Mouse (Mus musculus) lung, postnatal 0 days (tissue): ENCODE results near the gene Cpsf4. TPM values are rescaled to one million over a fixed set of nuclear protein-coding genes. Genes with fewer than 3 reads are reported as not detected.
A peak's percentile ranks its signal among the peaks of the same experiment; 100 is the strongest.

ENCODE experiments used
- ATAC-seq: fragments of 200-750 bp; cut with Nextera tagmentation; 2 replicates; pipeline ENCODE4 v1.8.0; 2017; ENCODE audit warnings: moderate library complexity
- DNase-seq: peaks from one replicate; pipeline ENCODE4 v3.0.0-alpha.2; 2016; ENCODE audit warnings: low spot score
- H3K27ac ChIP-seq: fragments of 300-500 bp; sonication (generic); 2 replicates; pipeline ENCODE4 v1.5.1; 2014; ENCODE audit warnings: antibody characterized with exemption, mild to moderate bottlenecking, low read length, mixed read lengths
- H3K27me3 ChIP-seq: fragments of 300-500 bp; sonication (generic); replicated peaks from 2 replicates; pipeline ENCODE4 v1.6.1; 2014; ENCODE audit warnings: low read length, mixed read lengths; ENCODE audit not compliant: insufficient read depth
- H3K36me3 ChIP-seq: fragments of 300-500 bp; sonication (generic); 2 replicates; pipeline ENCODE4 v1.6.1; 2014; ENCODE audit warnings: low read length, mixed read lengths; ENCODE audit not compliant: insufficient read depth
- H3K4me1 ChIP-seq: fragments of 300-500 bp; sonication (generic); 2 replicates; pipeline ENCODE4 v1.6.1; 2014; ENCODE audit warnings: antibody characterized with exemption, low read depth, low read length, mixed read lengths; ENCODE audit not compliant: insufficient read depth
- H3K4me2 ChIP-seq: fragments of 300-500 bp; sonication (generic); replicated peaks from 2 replicates; pipeline ENCODE4 v1.6.1; 2014; ENCODE audit warnings: low read depth, mild to moderate bottlenecking, low read length, moderate library complexity, mixed read lengths
- H3K4me3 ChIP-seq: fragments of 300-500 bp; sonication (generic); 2 replicates; pipeline ENCODE4 v1.5.1; 2014; ENCODE audit warnings: low read depth, low read length
- H3K9ac ChIP-seq: fragments of 300-500 bp; sonication (generic); replicated peaks from 2 replicates; pipeline ENCODE4 v1.6.1; 2014; ENCODE audit warnings: low read depth, mild to moderate bottlenecking
- H3K9me3 ChIP-seq: fragments of 300-500 bp; sonication (generic); 2 replicates; pipeline ENCODE4 v1.6.1; 2016; ENCODE audit warnings: low read length, mixed read lengths
- CTCF ChIP-seq: IDR thresholded peaks from 2 replicates; pipeline ENCODE4 v1.5.1; 2016; ENCODE audit warnings: antibody characterized with exemption, mild to moderate bottlenecking
- EP300 ChIP-seq: IDR thresholded peaks from 2 replicates; pipeline ENCODE4 v1.6.1; 2016; ENCODE audit warnings: antibody characterized with exemption, mild to moderate bottlenecking, control low read depth
- WGBS: fragments of 180-500 bp; shearing (Covaris S2); extraction: QIAGEN DNeasy Blood & Tissue Kit; methylation state at CpG from one replicate; pipeline ENCODE4 v1.1.7; 2014; 5-methylcytosine and 5-hydroxymethylcytosine counted together
- polyA plus RNA-seq: library from polyadenylated mRNA; unstranded; fragments of >200 nt; fragmentation: Nextera tagmentation; extraction: Ambion mirVana; gene quantifications from 2 replicates; pipeline ENCODE4 v1.2.1, GENCODE M21; 2015

Cpsf4 gene
- polyA plus RNA-seq, 1 experiment from 2014 or later, result 25.9 TPM

DNA sequence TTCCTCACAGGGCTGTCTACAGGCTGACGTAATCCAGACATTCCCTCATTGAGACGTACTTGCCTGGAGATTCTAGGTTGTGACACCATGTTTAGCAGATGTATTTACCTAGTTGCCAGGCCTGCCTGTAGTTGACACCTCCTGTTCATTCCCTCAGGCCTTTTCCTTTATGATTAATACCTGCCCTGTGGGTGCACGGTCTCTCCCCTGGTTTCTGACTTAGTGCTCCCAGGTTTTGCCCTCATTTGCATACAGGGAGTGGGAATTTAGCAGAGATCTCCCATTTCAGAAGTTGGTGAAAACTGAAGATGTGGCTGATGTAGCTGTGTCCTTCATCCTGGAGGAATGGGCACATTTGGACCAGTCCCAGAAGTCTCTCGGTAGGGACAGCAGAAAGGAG is 45.2 kb downstream of the Cpsf4 start:
- DNase-seq, result no peak
- no peak for TF ChIP-seq CTCF
- TF ChIP-seq EP300, result no peak
- H3K27me3 ChIP-seq, result no peaks in the 10 kb centered on the region
- no peak for ATAC-seq
- no peak overlapping the region for H3K4me3 ChIP-seq
- peaks cover 10% of the 10 kb centered on the region; the same call in 1 of the 2 replicates for H3K36me3 ChIP-seq
- no peaks in the 10 kb centered on the region for H3K9me3 ChIP-seq
- no peak overlapping the region for H3K9ac ChIP-seq
- H3K27ac ChIP-seq, result no peak overlapping the region
- H3K4me1 ChIP-seq, result no peaks in the 10 kb centered on the region
- no peak overlapping the region for H3K4me2 ChIP-seq
- 96% methylated on average over 4 of the region's 4 CpGs for WGBS

DNA sequence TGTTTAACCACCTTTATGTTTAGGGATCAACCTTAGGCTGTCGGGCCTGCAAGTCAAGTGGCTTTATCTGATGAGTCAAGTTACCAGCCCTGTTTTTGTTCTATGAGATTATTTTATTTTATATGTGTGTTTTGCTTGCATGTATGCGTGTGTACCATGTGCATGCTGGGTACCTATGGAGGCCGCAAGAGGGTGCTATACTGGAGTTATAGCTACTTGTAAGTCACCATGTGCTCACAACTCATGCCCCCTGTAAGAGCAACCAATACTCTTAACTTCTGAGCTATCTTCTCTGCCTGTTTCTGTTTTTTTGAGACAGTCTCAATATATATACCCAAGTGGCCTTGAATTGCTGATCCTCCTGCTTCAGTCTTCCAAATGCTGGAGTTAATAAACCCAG is 46.5 kb downstream of the Cpsf4 start:
- H3K9ac ChIP-seq, result no peak overlapping the region
- WGBS, result 85% methylated on average over 3 of the region's 3 CpGs
- H3K36me3 ChIP-seq, result peaks cover 15% of the 10 kb centered on the region; the same call in 1 of the 2 replicates
- no peak overlapping the region for H3K4me2 ChIP-seq
- ATAC-seq (no peak), DNase-seq (no peak)
- no peak overlapping the region for H3K27ac ChIP-seq
- no peaks in the 10 kb centered on the region for H3K4me1 ChIP-seq
- no peaks in the 10 kb centered on the region for H3K27me3 ChIP-seq
- TF ChIP-seq CTCF (no peak), EP300 (no peak)
- H3K9me3 ChIP-seq, result no peaks in the 10 kb centered on the region
- no peak overlapping the region for H3K4me3 ChIP-seq

DNA sequence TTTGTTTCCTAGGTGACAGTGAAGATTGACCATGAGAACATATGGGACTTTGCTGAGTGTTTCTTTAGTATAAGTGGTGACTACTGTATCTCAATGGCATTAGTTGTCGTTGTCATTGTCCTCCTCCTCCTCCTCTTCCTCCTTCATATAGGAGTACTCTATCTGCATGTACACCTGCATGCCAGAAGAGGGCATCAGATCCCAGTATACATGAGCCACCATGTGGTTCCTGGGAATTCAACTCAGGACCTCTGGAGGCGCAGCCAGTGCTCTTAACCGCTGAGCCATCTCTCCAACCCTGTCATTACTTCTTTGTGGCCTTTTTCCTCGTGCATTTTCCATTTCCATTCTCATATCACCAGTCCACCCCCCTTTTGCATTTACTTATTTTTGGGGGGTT is 47.7 kb downstream of the Cpsf4 start:
- WGBS, result 74% methylated on average over 4 of the region's 4 CpGs
- DNase-seq (no peak), ATAC-seq (no peak)
- H3K27ac ChIP-seq, result no peak overlapping the region
- no peaks in the 10 kb centered on the region for H3K27me3 ChIP-seq
- H3K4me2 ChIP-seq, result no peak overlapping the region
- H3K9ac ChIP-seq, result no peak overlapping the region
- H3K4me1 ChIP-seq, result no peaks in the 10 kb centered on the region
- H3K9me3 ChIP-seq, result no peaks in the 10 kb centered on the region
- TF ChIP-seq CTCF, result peak; percentile 58
- TF ChIP-seq EP300, result no peak
- H3K4me3 ChIP-seq, result no peak overlapping the region
- peaks cover 19% of the 10 kb centered on the region; the same call in 1 of the 2 replicates for H3K36me3 ChIP-seq

DNA sequence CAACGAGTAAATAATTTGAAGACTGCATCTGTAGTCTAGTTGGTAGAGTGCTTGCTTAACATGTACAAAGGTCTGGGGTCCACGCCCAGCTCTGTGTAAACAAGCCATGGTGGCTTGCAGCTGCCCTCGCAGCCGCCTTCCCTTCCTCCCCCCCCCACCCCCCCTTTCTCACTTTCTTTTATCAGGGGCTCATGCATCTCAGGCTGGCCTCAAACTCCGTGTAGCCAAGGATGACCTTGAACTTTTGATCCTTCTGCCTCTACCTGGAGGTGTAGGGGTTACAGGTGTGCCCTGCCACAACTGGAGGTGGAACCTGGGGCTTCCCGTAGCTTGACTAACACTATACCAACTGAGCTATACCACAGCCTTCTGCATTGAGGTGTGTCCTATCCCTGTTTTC is 50.7 kb downstream of the Cpsf4 start:
- TF ChIP-seq CTCF, result no peak
- TF ChIP-seq EP300, result no peak
- ATAC-seq (no peak), DNase-seq (no peak)
- Histone ChIP-seq H3K27ac (no peak overlapping the region), H3K27me3 (no peaks in the 10 kb centered on the region), H3K36me3 (peaks cover 31% of the 10 kb centered on the region; the same call in 1 of the 2 replicates), H3K9me3 (no peaks in the 10 kb centered on the region), H3K4me1 (no peaks in the 10 kb centered on the region), H3K4me2 (no peak overlapping the region), H3K4me3 (no peak overlapping the region), H3K9ac (no peak overlapping the region)
- WGBS, result 72% methylated on average over 6 of the region's 6 CpGs

DNA sequence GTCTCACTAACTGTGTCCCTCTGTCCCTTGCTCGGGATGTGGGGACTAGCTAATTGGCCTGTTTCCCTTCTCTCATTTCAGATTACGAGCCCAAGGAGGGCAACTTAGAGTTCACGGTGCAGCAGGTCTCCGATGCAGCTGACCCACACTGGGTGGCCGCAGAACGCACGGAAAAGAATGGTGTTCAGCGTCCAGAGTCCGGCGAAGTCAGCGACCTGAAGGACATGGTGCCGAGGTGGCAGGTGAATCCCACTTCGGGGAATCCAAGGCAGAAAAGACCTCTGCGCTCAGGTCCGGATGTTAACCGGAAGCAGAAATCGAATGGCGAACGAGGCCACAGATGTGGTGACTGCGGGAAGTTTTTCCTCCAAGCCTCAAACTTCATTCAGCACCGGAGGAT is 51.2 kb downstream of the Cpsf4 start:
- DNase-seq (no peak), ATAC-seq (no peak)
- 97% methylated on average over 21 of the region's 21 CpGs for WGBS
- no peaks in the 10 kb centered on the region for H3K9me3 ChIP-seq
- H3K4me1 ChIP-seq, result no peaks in the 10 kb centered on the region
- no peak overlapping the region for H3K9ac ChIP-seq
- no peak overlapping the region for H3K4me2 ChIP-seq
- TF ChIP-seq EP300 (no peak), CTCF (no peak)
- H3K4me3 ChIP-seq, result no peak overlapping the region
- H3K27me3 ChIP-seq, result no peaks in the 10 kb centered on the region
- peaks cover 31% of the 10 kb centered on the region; the same call in 1 of the 2 replicates for H3K36me3 ChIP-seq
- H3K27ac ChIP-seq, result no peak overlapping the region

DNA sequence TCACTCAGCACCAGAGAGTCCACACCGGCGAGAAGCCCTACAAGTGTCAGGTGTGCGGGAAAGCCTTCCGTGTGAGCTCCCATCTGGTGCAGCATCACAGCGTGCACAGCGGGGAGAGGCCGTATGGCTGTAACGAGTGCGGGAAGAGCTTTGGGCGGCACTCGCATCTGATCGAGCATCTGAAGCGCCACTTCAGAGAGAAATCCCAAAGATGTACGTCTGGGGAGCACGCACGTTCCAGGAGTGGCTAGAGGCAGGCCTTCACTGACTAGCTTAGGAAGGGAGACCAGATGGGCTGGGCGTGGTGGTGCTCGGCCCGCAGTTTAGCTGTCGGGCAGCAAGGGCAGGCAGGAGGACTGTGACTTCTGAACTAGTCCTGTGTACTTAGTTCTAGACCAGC is 51.7 kb downstream of the Cpsf4 start:
- 97% methylated on average over 20 of the region's 20 CpGs for WGBS

DNA sequence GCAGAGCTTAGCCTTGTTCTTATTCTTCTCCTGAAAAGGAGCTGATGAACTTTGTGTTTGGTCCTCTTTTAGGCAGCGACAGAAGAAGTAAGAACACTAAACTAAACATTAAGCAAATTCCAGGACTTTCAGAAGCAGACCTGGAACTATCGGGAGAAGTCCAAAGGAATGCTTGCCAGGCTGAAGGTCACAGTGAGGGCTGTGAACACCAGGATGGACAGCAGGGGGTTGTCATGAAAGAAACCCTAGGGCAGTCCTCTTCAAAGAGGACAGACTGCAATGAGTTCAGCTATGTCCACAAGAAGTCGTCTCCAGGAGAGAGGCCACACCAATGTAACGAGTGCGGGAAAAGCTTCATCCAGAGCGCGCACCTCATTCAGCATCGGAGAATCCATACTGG is 53.0 kb downstream of the Cpsf4 start:
- H3K9me3 ChIP-seq, result no peaks in the 10 kb centered on the region
- 95% methylated on average over 8 of the region's 8 CpGs for WGBS
- TF ChIP-seq CTCF (no peak), EP300 (no peak)
- H3K27ac ChIP-seq, result no peak overlapping the region
- peaks cover 24% of the 10 kb centered on the region; the same call in 1 of the 2 replicates for H3K36me3 ChIP-seq
- H3K4me1 ChIP-seq, result no peaks in the 10 kb centered on the region
- ATAC-seq (no peak), DNase-seq (no peak)
- no peak overlapping the region for H3K4me3 ChIP-seq
- no peak overlapping the region for H3K4me2 ChIP-seq
- H3K9ac ChIP-seq, result no peak overlapping the region
- no peaks in the 10 kb centered on the region for H3K27me3 ChIP-seq

More for the DNA sequence above, 51.7 kb downstream of the Cpsf4 start:
- H3K4me3 ChIP-seq, result no peak overlapping the region
- TF ChIP-seq EP300, result no peak
- no peak for TF ChIP-seq CTCF
- no peaks in the 10 kb centered on the region for H3K27me3 ChIP-seq
- no peak overlapping the region for H3K27ac ChIP-seq
- H3K4me1 ChIP-seq, result no peaks in the 10 kb centered on the region
- no peak overlapping the region for H3K4me2 ChIP-seq
- H3K9me3 ChIP-seq, result no peaks in the 10 kb centered on the region
- DNase-seq, result no peak
- H3K9ac ChIP-seq, result no peak overlapping the region
- ATAC-seq, result no peak
- peaks cover 26% of the 10 kb centered on the region; the same call in 1 of the 2 replicates for H3K36me3 ChIP-seq
